Comparison of ENCODE assay signal across 8 mouse cellular contexts in the genomic region with DNA sequence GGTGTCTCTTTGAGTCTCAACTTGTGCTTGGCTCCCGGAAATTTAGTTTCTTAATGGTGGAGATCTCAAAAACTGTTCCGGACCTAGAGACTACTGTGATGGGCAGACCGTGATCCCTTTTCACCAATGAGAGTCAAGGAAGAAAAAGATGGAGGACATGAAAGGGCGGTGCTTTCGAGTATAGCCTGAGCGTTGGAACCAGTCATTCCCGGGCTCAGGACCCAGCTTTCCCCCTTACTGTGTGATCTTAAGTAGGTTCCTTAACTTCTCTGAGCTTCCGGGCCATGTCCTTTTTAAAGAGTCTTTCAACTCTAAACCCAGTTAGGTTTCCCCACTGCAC. TPM values are rescaled to one million over a fixed set of nuclear protein-coding genes. Genes with fewer than 3 reads are reported as not detected.
DNase-seq lines count a peak whose midpoint lies in the region; ATAC-seq and TF ChIP-seq lines count a peak whose summit lies in the region.

No protein-coding gene starts in this region.

- H3K27me3 ChIP-seq in kidney, embryonic 14.5 days (ENCODE audit: control insufficient read depth, insufficient read depth, low read length): peaks cover 5% of the 10 kb centered on the region; the same call in 1 of the 2 replicates
- H3K27me3 ChIP-seq in embryonic facial prominence, embryonic 11.5 days (ENCODE audit: control insufficient read depth, insufficient read depth, low read length): peaks cover 8% of the 10 kb centered on the region

- no peaks in the 10 kb centered on the region for H3K9me3 ChIP-seq in kidney, embryonic 14.5 days (ENCODE audit: control insufficient read depth, low read length)
- H3K9me3 ChIP-seq in embryonic facial prominence, embryonic 11.5 days (replicated peaks; ENCODE audit: control insufficient read depth, low read length): no peaks in the 10 kb centered on the region

- H3K4me3 ChIP-seq in kidney, embryonic 14.5 days (ENCODE audit: low read length): peak overlapping the region; percentile 55
- H3K4me3 ChIP-seq in embryonic facial prominence, embryonic 11.5 days (ENCODE audit: low read depth, low read length): peak overlapping the region; percentile 70
- H3K4me3 ChIP-seq in lung, adult 2 months (replicated peaks; ENCODE audit: extremely low read depth, low read depth, low read length): peak overlapping the region; percentile 95

- no peaks in the 10 kb centered on the region for H3K36me3 ChIP-seq in kidney, embryonic 14.5 days (ENCODE audit: control insufficient read depth, insufficient read depth, low read length)
- H3K36me3 ChIP-seq in embryonic facial prominence, embryonic 11.5 days (replicated peaks; ENCODE audit: control insufficient read depth, insufficient read depth, low read depth, low read length): no peaks in the 10 kb centered on the region

- DNase-seq in kidney, postnatal 14 days: no peak
- peak; percentile 48 for DNase-seq in MN1 (ENCODE audit: low spot score)
- peak; percentile 71 for DNase-seq in embryonic facial prominence, embryonic 11.5 days (ENCODE audit: low spot score)
- peak; percentile 39 for DNase-seq in heart, postnatal 4 days
- DNase-seq in lung, adult 2 months: no peak
- DNase-seq in retina, embryonic 14.5 days (ENCODE audit: low spot score): peak; percentile 56
- no peak for DNase-seq in urinary bladder, postnatal 14 days (ENCODE audit: low spot score)

- peak overlapping the region; percentile 72 for H3K9ac ChIP-seq in kidney, embryonic 14.5 days (ENCODE audit: low read depth, low read length)
- peak overlapping the region; percentile 75 for H3K9ac ChIP-seq in embryonic facial prominence, embryonic 11.5 days (replicated peaks; ENCODE audit: low read length)

- no peak for TF ChIP-seq POLR2A in lung, adult 2 months (IDR thresholded peaks at IDR 0.05; ENCODE audit: borderline replicate concordance, extremely low read depth, low read depth, low read length)

- WGBS in kidney, embryonic 14.5 days: under 1% methylated on average over 8 of the region's 8 CpGs
- 2% methylated on average over 8 of the region's 8 CpGs for WGBS in embryonic facial prominence, embryonic 11.5 days
- 3% methylated on average over 8 of the region's 8 CpGs for WGBS in lung, adult 2 months

- peak overlapping the region; percentile 92 for H3K4me2 ChIP-seq in kidney, embryonic 14.5 days (replicated peaks; ENCODE audit: low read depth, low read length)
- peak overlapping the region; percentile 99 for H3K4me2 ChIP-seq in embryonic facial prominence, embryonic 11.5 days (ENCODE audit: low read depth, low read length)

- TF ChIP-seq CTCF in lung, adult 2 months (IDR thresholded peaks at IDR 0.05; ENCODE audit: insufficient read depth, low read length): no peak

- H3K27ac ChIP-seq in kidney, embryonic 14.5 days (ENCODE audit: low read depth, low read length): peak overlapping the region; percentile 52; the same call in 1 of the 2 replicates
- no peak overlapping the region for H3K27ac ChIP-seq in embryonic facial prominence, embryonic 11.5 days (replicated peaks; ENCODE audit: low read depth, low read length)

- peak; percentile 65 for ATAC-seq in kidney, embryonic 14.5 days (ENCODE audit: low FRiP score, low TSS enrichment)
- no peak for ATAC-seq in embryonic facial prominence, embryonic 11.5 days (replicated peaks; ENCODE audit: insufficient number of reproducible peaks, low FRiP score, low TSS enrichment, low read depth)

- H3K4me1 ChIP-seq in kidney, embryonic 14.5 days (ENCODE audit: control insufficient read depth, insufficient read depth, low read length): peaks cover 5% of the 10 kb centered on the region; the same call in 1 of the 2 replicates
- no peaks in the 10 kb centered on the region for H3K4me1 ChIP-seq in embryonic facial prominence, embryonic 11.5 days (ENCODE audit: control insufficient read depth, insufficient read depth, low read length)
- peaks cover 13% of the 10 kb centered on the region for H3K4me1 ChIP-seq in lung, adult 2 months (ENCODE audit: control insufficient read depth, insufficient read depth, low read length)

RNA-seq across cellular contexts. Expression of gene 6030445D17Rik, which starts 0.8 kb away (rescaled TPM):
- polyA plus RNA-seq in kidney, embryonic 14.5 days (2014; fragmentation: Nextera tagmentation; extraction: Ambion mirVana): 0.16 and 0.54 TPM in 2 replicates
- 0.15 and 0.20 TPM in 2 replicates for polyA plus RNA-seq in embryonic facial prominence, embryonic 11.5 days (2014; fragmentation: Nextera tagmentation; extraction: Ambion mirVana)
- total RNA-seq in heart, postnatal 4 days (2021): under 1 TPM; 0.34 to 0.45 TPM
- 0.72 and 1.1 TPM in 2 replicates for polyA plus RNA-seq in lung, adult 2 months (2012; rRNA removed)

RNA-seq across cellular contexts. Expression of gene Luzp1, which starts 6.8 kb away (rescaled TPM):
- 140 and 144 TPM in 2 replicates for polyA plus RNA-seq in kidney, embryonic 14.5 days (2014; fragmentation: Nextera tagmentation; extraction: Ambion mirVana)
- polyA plus RNA-seq in embryonic facial prominence, embryonic 11.5 days (2014; fragmentation: Nextera tagmentation; extraction: Ambion mirVana): 116 and 119 TPM in 2 replicates
- total RNA-seq in heart, postnatal 4 days (2021): 10 to 100 TPM; 58.4 to 62.3 TPM
- polyA plus RNA-seq in lung, adult 2 months (2012; rRNA removed): 12.5 and 15.7 TPM in 2 replicates

RNA-seq across cellular contexts. Expression of gene Htr1d, which starts 39.5 kb away (rescaled TPM):
- polyA plus RNA-seq in kidney, embryonic 14.5 days (2014; fragmentation: Nextera tagmentation; extraction: Ambion mirVana): 0.47 and 0.60 TPM in 2 replicates
- polyA plus RNA-seq in embryonic facial prominence, embryonic 11.5 days (2014; fragmentation: Nextera tagmentation; extraction: Ambion mirVana): 0.11 and 0.47 TPM in 2 replicates
- total RNA-seq in heart, postnatal 4 days (2021): not detected
- 0.10 TPM in 1 of 2 replicates, not detected in the other for polyA plus RNA-seq in lung, adult 2 months (2012; rRNA removed)

Comparison
In these comparisons a context has a peak if more than half of its experiments do, and no peak if none do; other contexts are left out.
1. DNase-seq: peak in MN1 (single experiment), embryonic facial prominence, embryonic 11.5 days (single experiment), heart, postnatal 4 days (single experiment) and retina, embryonic 14.5 days (single experiment); none in kidney, postnatal 14 days (single experiment), lung, adult 2 months (single experiment) and urinary bladder, postnatal 14 days (single experiment).
2. Peak in every context shown above with its lines, with median percentiles within 50 percentile points of each other: H3K4me3 ChIP-seq.